Mouse (Mus musculus) ovary, adult 10 weeks (tissue): ENCODE measurements around the gene Sry. TPM values are rescaled to one million over a fixed set of nuclear protein-coding genes. Genes with fewer than 3 reads are reported as not detected.

Source experiments
- polyA plus RNA-seq: library from polyadenylated mRNA; stranded (reverse); fragments of 350-450 nt; fragmentation: Illumina TruSeq; extraction: RNeasy Lipid Tissue Mini Kit (QIAGEN cat#74804); gene quantifications from one replicate; pipeline ENCODE4 v1.2.3, GENCODE M21; 2014

Gene Sry
- polyA plus RNA-seq: not detected

DNA sequence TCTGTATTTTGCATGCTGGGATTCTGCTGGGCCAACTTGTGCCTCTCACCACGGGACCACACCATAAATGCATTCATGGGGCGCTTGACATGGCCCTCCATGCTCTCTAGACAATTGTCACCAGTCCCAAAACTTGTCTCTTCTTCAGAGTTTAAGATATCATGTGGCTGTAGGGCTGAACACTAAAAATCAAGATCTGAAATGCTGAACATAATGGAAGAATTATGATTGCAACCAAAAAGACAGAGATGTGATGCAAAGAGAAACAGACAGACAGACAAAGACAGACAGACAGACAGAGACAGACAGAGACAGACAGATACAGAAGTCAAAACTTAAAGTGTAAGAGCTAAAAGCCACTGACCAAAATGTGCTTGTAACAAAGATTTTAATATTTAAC is at the start of gene Sry:
Sry (minus strand) TSS at position 101 of the 400 bp plus-strand sequence.

Other genes with a start within 250 kb of the Sry start
- gene H2al2c, start 64.6 kb downstream of the Sry start, polyA plus RNA-seq: not detected
- gene H2al2b, start 57.0 kb upstream of the Sry start, polyA plus RNA-seq: not detected
- not detected for gene Gm4064, start 132.5 kb upstream of the Sry start, polyA plus RNA-seq
- not detected for gene Rbmy, start 167.0 kb upstream of the Sry start, polyA plus RNA-seq
- gene Gm10256, start 167.0 kb upstream of the Sry start, polyA plus RNA-seq: not detected
- not detected for gene Gm10352, start 237.3 kb upstream of the Sry start, polyA plus RNA-seq